ENCODE assay signal across 15 mouse cellular contexts in the genomic region with DNA sequence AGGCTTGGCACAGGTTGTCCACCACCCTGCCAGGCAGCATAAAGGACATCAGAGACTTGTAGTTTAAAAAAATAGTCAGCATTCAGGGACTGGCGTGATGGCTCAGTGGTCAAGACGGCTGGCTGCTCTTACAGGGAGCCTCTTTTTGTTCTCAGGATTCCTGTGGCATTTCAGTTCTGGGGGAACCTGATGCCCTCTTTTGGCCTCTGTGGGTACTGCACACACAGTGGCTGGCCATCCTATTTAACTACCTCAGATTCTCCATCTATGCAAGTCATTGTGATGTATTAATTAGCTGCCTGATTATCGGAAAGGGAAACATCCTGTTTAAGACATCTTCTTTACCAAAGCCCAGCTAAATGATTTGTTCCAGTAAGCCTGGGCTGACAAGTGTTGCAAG.
A peak's percentile ranks its signal among the peaks of the same experiment; 100 is the strongest.
DNase-seq lines count a peak whose midpoint lies in the region; ATAC-seq and TF ChIP-seq lines count a peak whose summit lies in the region.
"Had no signal": no experiment of that assay in that cellular context is flagged by ENCODE, and none has a peak within 500 bp of the region (broad histone marks: within the 10 kb centered on the region; RNA-seq: fewer than 3 reads in every experiment).

No protein-coding gene starts in this region.

- TF ChIP-seq EP300 in liver, embryonic 14.5 days (IDR thresholded peaks at IDR 0.05; ENCODE audit: low read depth), result no peak

- TF ChIP-seq CTCF in forebrain, postnatal 0 days (IDR thresholded peaks at IDR 0.05; ENCODE audit: low read depth), result peak; percentile 49; the same call in 1 of the 2 replicates
- TF ChIP-seq CTCF in liver, embryonic 14.5 days (IDR thresholded peaks at IDR 0.05; ENCODE audit: low read depth), result peak; percentile 42; the same call in 1 of the 2 replicates

- no peak overlapping the region for H3K9ac ChIP-seq in forebrain, postnatal 0 days
- H3K9ac ChIP-seq in forebrain, embryonic 16.5 days (replicated peaks; ENCODE audit: low read depth, low read length), result no peak overlapping the region
- no peak overlapping the region for H3K9ac ChIP-seq in liver, embryonic 14.5 days (replicated peaks)
- H3K9ac ChIP-seq: heart, embryonic 13.5 days; midbrain, embryonic 12.5 days; stomach, embryonic 15.5 days had no signal

- H3K4me2 ChIP-seq in forebrain, postnatal 0 days (ENCODE audit: low read depth), result no peak overlapping the region
- no peak overlapping the region for H3K4me2 ChIP-seq in forebrain, embryonic 16.5 days (ENCODE audit: low read length)
- H3K4me2 ChIP-seq in liver, embryonic 14.5 days (ENCODE audit: low read depth), result no peak overlapping the region
- H3K4me2 ChIP-seq: heart, embryonic 13.5 days; midbrain, embryonic 12.5 days; stomach, embryonic 15.5 days had no signal

- ATAC-seq in forebrain, postnatal 0 days, result no peak
- ATAC-seq in forebrain, embryonic 16.5 days, result no peak
- no peak for ATAC-seq in liver, embryonic 14.5 days (ENCODE audit: insufficient read depth)
- ATAC-seq in granulocyte monocyte progenitor cell, adult 5-6 weeks (replicated peaks; ENCODE audit: poor library complexity, severe bottlenecking), result peak; percentile 65

- no peaks in the 10 kb centered on the region for H3K9me3 ChIP-seq in forebrain, postnatal 0 days (ENCODE audit: low read length)
- no peaks in the 10 kb centered on the region for H3K9me3 ChIP-seq in forebrain, embryonic 16.5 days (ENCODE audit: control insufficient read depth, low read length)
- no peaks in the 10 kb centered on the region for H3K9me3 ChIP-seq in liver, embryonic 14.5 days (ENCODE audit: control insufficient read depth, low read length)
- H3K9me3 ChIP-seq: heart, embryonic 13.5 days; limb, embryonic 10.5 days; midbrain, embryonic 12.5 days; stomach, embryonic 15.5 days had no signal

- H3K4me3 ChIP-seq in forebrain, postnatal 0 days (ENCODE audit: low read depth, low read length), result no peak overlapping the region
- H3K4me3 ChIP-seq in forebrain, embryonic 16.5 days (replicated peaks; ENCODE audit: low read length), result no peak overlapping the region
- H3K4me3 ChIP-seq in liver, embryonic 14.5 days (ENCODE audit: insufficient read depth in 1 of 2, low read depth in 2 of 2, low read length in 2 of 2), result no peak overlapping the region
- H3K4me3 ChIP-seq: heart, embryonic 13.5 days; limb, embryonic 10.5 days; midbrain, embryonic 12.5 days; stomach, embryonic 15.5 days had no signal

- no peak overlapping the region for H3K27ac ChIP-seq in forebrain, postnatal 0 days (ENCODE audit: low read depth, low read length)
- no peak overlapping the region for H3K27ac ChIP-seq in forebrain, embryonic 16.5 days (ENCODE audit: low read length)
- H3K27ac ChIP-seq in liver, embryonic 14.5 days, result no peak overlapping the region
- H3K27ac ChIP-seq: heart, embryonic 13.5 days; limb, embryonic 10.5 days; midbrain, embryonic 12.5 days; stomach, embryonic 15.5 days had no signal

- intact Hi-C loops in heart, postnatal 14 days (cut with DNase I), result no loop called here

- WGBS in forebrain, postnatal 0 days, result 67% methylated on average over 3 of the region's 3 CpGs
- 65% methylated on average over 3 of the region's 3 CpGs for WGBS in forebrain, embryonic 16.5 days
- 63% methylated on average over 3 of the region's 3 CpGs for WGBS in liver, embryonic 14.5 days (ENCODE audit: insufficient replicate concordance)

- no peaks in the 10 kb centered on the region for H3K27me3 ChIP-seq in forebrain, postnatal 0 days (ENCODE audit: insufficient read depth, low read length)
- no peaks in the 10 kb centered on the region for H3K27me3 ChIP-seq in forebrain, embryonic 16.5 days (replicated peaks; ENCODE audit: control insufficient read depth, insufficient read depth, low read length)
- H3K27me3 ChIP-seq in liver, embryonic 14.5 days (ENCODE audit: control insufficient read depth, insufficient read depth, low read length), result no peaks in the 10 kb centered on the region
- H3K27me3 ChIP-seq: CH12.LX; heart, embryonic 13.5 days; midbrain, embryonic 12.5 days; stomach, embryonic 15.5 days had no signal

- no peaks in the 10 kb centered on the region for H3K36me3 ChIP-seq in forebrain, postnatal 0 days (ENCODE audit: insufficient read depth)
- no peaks in the 10 kb centered on the region for H3K36me3 ChIP-seq in forebrain, embryonic 16.5 days (ENCODE audit: control insufficient read depth, insufficient read depth)
- no peaks in the 10 kb centered on the region for H3K36me3 ChIP-seq in liver, embryonic 14.5 days (replicated peaks; ENCODE audit: control insufficient read depth, insufficient read depth, low read depth)
- H3K36me3 ChIP-seq: heart, embryonic 13.5 days; limb, embryonic 10.5 days; midbrain, embryonic 12.5 days; stomach, embryonic 15.5 days had no signal

- no peaks in the 10 kb centered on the region for H3K4me1 ChIP-seq in forebrain, postnatal 0 days (ENCODE audit: insufficient read depth)
- H3K4me1 ChIP-seq in forebrain, embryonic 16.5 days (replicated peaks; ENCODE audit: control insufficient read depth, insufficient read depth, low read length), result peaks cover 2% of the 10 kb centered on the region; the same call in 1 of the 2 replicates
- H3K4me1 ChIP-seq in liver, embryonic 14.5 days (replicated peaks; ENCODE audit: control insufficient read depth in 2 of 2, insufficient read depth in 2 of 2, low read length in 1 of 2), result no peaks in the 10 kb centered on the region
- H3K4me1 ChIP-seq: midbrain, embryonic 12.5 days; stomach, embryonic 15.5 days had no signal

- no peak for DNase-seq in forebrain, postnatal 0 days
- no peak for DNase-seq in liver, embryonic 14.5 days (ENCODE audit: low read depth in 3 of 3, low spot score in 3 of 3)
- no peak for DNase-seq in liver
- DNase-seq in B cell, adult 2 months, result peak; percentile 16 to 18
- DNase-seq in gastrocnemius, adult 8-10 months (ENCODE audit: low spot score in 2 of 2), result no peak
- no peak for DNase-seq in heart, postnatal 14 days
- DNase-seq: adrenal gland, adult 8-10 months; kidney, adult 9 months had no signal

Comparison
In these comparisons a context has a peak if more than half of its experiments do, and no peak if none do; other contexts are left out.
1. DNase-seq: peak in B cell, adult 2 months (2 of 2); none in forebrain, postnatal 0 days (single experiment), liver, embryonic 14.5 days (0 of 3), liver (single experiment), gastrocnemius, adult 8-10 months (0 of 2) and heart, postnatal 14 days (0 of 2).